Mouse (Mus musculus) embryonic stem cell, embryonic (primary cell): ENCODE data around the gene Rnf180.

Experiments
- CTCF ChIA-PET, 4 experiments: fragments of 300-600 bp in 2 of 4; fragments of 350-600 bp in 2 of 4; sonication (Branson Sonifier 250); formaldehyde crosslinking; loops; one replicate each; lab custom pipeline; 2022; ENCODE audit warnings: inconsistent platforms in 2 of 4; lab: Charles Lee
- POLR2A ChIA-PET, 4 experiments: fragments of 300-600 bp in 2 of 4; fragments of 350-600 bp in 2 of 4; sonication (Branson Sonifier 250); formaldehyde crosslinking; loops; one replicate each; lab custom pipeline; 2022; ENCODE audit warnings: antibody characterized with exemption in 4 of 4, inconsistent platforms in 1 of 4; lab: Charles Lee

Gene Rnf180

GRCm38 (mm10) chr13:105266746-105267145 lies 27.9 kb downstream of the Rnf180 start:
- POLR2A ChIA-PET: no interaction called here
- CTCF ChIA-PET: interaction anchor here (0.6 to 1.0 kb wide), 6 partner anchors 12 to 612 kb away, joined by 3 to 4 read pairs (median 3); no protein-coding TSS in a partner anchor

- ChIA-PET POLR2A (interaction anchor here in 2 of 4 experiments (0.6 to 0.9 kb wide), 3 partner anchors 10 to 454 kb away, joined by 3 read pairs; no protein-coding TSS in a partner anchor), CTCF (interaction anchor here in 3 of 4 experiments (0.6 to 0.7 kb wide), 4 partner anchors 450 to 1796 kb away, joined by 3 to 7 read pairs (median 3); no protein-coding TSS in a partner anchor)
Measured at GRCm38 (mm10) chr13:105256757-105257433, 37.7 kb downstream of the Rnf180 start.

GRCm38 (mm10) chr13:105250767-105251166 lies 43.8 kb downstream of the Rnf180 start:
- CTCF ChIA-PET: no interaction called here
- POLR2A ChIA-PET: no interaction called here

GRCm38 (mm10) chr13:105250264-105250663 lies 44.4 kb downstream of the Rnf180 start:
- ChIA-PET POLR2A (interaction anchor here in 1 of 4 experiments (0.6 kb wide), 1 partner anchor 407 kb away, joined by 4 read pairs; no protein-coding TSS in a partner anchor), CTCF (no interaction called here)

- ChIA-PET POLR2A (interaction anchor here in 1 of 4 experiments (0.6 kb wide), 1 partner anchor 406 kb away, joined by 4 read pairs; no protein-coding TSS in a partner anchor), CTCF (no interaction called here)
Measured at GRCm38 (mm10) chr13:105249599-105249998, 45.0 kb downstream of the Rnf180 start.

GRCm38 (mm10) chr13:105247691-105248090 lies 46.9 kb downstream of the Rnf180 start:
- POLR2A ChIA-PET: no interaction called here
- CTCF ChIA-PET: no interaction called here

- CTCF ChIA-PET: no interaction called here
- POLR2A ChIA-PET: no interaction called here
Measured at GRCm38 (mm10) chr13:105240810-105241209, 53.8 kb downstream of the Rnf180 start.

GRCm38 (mm10) chr13:105227126-105227525 lies 67.5 kb downstream of the Rnf180 start:
- POLR2A ChIA-PET: no interaction called here
- CTCF ChIA-PET: no interaction called here

- CTCF ChIA-PET: no interaction called here
Measured at GRCm38 (mm10) chr13:105224048-105224447, 70.6 kb downstream of the Rnf180 start.

GRCm38 (mm10) chr13:105223147-105223546 lies 71.5 kb downstream of the Rnf180 start:
- CTCF ChIA-PET: interaction anchor here in 1 of 4 experiments (0.6 kb wide), 1 partner anchor 414 kb away, joined by 3 read pairs; no protein-coding TSS in a partner anchor
- POLR2A ChIA-PET: no interaction called here

More at GRCm38 (mm10) chr13:105224048-105224447, 70.6 kb downstream of the Rnf180 start:
- POLR2A ChIA-PET: interaction anchor here in 1 of 4 experiments (0.6 kb wide), 1 partner anchor 182 kb away, joined by 4 read pairs; no protein-coding TSS in a partner anchor

- CTCF ChIA-PET: no interaction called here
- POLR2A ChIA-PET: interaction anchor here in 1 of 4 experiments (0.5 kb wide), 1 partner anchor 248 kb away, joined by 3 read pairs; no protein-coding TSS in a partner anchor
Measured at GRCm38 (mm10) chr13:105222016-105222725, 72.4 kb downstream of the Rnf180 start.

- ChIA-PET POLR2A (no interaction called here), CTCF (no interaction called here)
Measured at GRCm38 (mm10) chr13:105210746-105211145, 83.9 kb downstream of the Rnf180 start.

- CTCF ChIA-PET: no interaction called here
- POLR2A ChIA-PET: no interaction called here
Measured at GRCm38 (mm10) chr13:105203851-105204250, 90.8 kb downstream of the Rnf180 start.

- POLR2A ChIA-PET: no interaction called here
Measured at GRCm38 (mm10) chr13:105198658-105199057, 96.0 kb downstream of the Rnf180 start.

GRCm38 (mm10) chr13:105198028-105198427 lies 96.6 kb downstream of the Rnf180 start:
- POLR2A ChIA-PET: no interaction called here
- CTCF ChIA-PET: no interaction called here

More at GRCm38 (mm10) chr13:105198658-105199057, 96.0 kb downstream of the Rnf180 start:
- CTCF ChIA-PET: no interaction called here

- ChIA-PET POLR2A (interaction anchor here in 1 of 4 experiments (0.7 kb wide), 1 partner anchor 44 kb away, joined by 3 read pairs; no protein-coding TSS in a partner anchor), CTCF (no interaction called here)
Measured at GRCm38 (mm10) chr13:105193583-105193982, 101.0 kb downstream of the Rnf180 start.

GRCm38 (mm10) chr13:105188730-105189129 lies 105.9 kb downstream of the Rnf180 start:
- POLR2A ChIA-PET: no interaction called here

GRCm38 (mm10) chr13:105180781-105181180 lies 113.8 kb downstream of the Rnf180 start:
- CTCF ChIA-PET: no interaction called here
- POLR2A ChIA-PET: no interaction called here

More at GRCm38 (mm10) chr13:105188730-105189129, 105.9 kb downstream of the Rnf180 start:
- CTCF ChIA-PET: no interaction called here

- POLR2A ChIA-PET: interaction anchor here in 1 of 4 experiments (0.9 kb wide), 1 partner anchor 708 kb away, joined by 3 read pairs; no protein-coding TSS in a partner anchor
- CTCF ChIA-PET: interaction anchor here in 1 of 4 experiments (0.5 kb wide), 1 partner anchor 966 kb away, joined by 4 read pairs; no protein-coding TSS in a partner anchor
Measured at GRCm38 (mm10) chr13:105165441-105165840, 129.2 kb downstream of the Rnf180 start.
